Mouse (Mus musculus): ENCODE results near the gene Ager.

Ager gene

GRCm38 (mm10) chr17:34597566-34598095 is at the start of gene Ager:
Ager (plus strand) TSS chr17:34597862.
- DNase-seq, result no peak

DNA sequence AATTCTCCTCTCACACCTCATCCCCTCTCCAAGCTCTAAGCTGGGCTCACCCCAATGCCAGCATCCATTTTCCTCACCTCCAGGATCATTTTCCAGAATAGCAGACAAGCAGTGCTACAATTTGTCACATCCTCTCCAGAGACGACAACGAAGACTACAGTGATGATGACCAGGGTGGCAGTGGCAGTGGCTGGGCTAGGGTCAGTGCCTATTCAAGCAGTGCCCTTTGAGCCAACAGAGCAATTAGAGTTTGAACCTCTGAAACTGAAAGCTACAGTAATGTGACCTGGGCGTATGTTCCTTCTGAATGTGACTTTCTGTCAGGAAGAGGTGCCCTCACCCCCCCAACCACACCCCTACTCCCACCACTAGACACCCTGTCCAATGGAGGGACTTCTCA is 48.5 kb upstream of the Ager start:
- no peak for DNase-seq

GRCm38 (mm10) chr17:34549843-34550242 is 47.8 kb upstream of the Ager start:
- no peak for DNase-seq

DNA sequence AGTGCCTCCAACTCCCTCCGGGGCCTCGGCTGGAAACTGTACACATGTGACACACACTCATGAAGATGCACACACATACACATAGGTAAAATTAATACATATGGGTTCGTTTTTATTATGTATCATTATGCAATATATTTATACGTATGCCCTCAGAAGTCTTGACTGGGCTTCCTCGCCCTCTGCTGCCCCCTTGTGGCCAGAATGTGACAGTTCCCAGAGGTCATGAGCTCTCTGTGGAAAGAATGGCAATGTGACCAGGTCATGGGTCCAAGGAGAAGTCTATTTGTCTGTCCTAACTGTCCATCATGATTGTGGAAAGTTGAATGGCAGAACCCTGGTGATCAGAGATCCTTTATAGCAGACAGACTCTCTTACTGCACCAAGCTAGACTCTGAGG is 42.2 kb upstream of the Ager start:
- DNase-seq, result peak; percentile 61

DNA sequence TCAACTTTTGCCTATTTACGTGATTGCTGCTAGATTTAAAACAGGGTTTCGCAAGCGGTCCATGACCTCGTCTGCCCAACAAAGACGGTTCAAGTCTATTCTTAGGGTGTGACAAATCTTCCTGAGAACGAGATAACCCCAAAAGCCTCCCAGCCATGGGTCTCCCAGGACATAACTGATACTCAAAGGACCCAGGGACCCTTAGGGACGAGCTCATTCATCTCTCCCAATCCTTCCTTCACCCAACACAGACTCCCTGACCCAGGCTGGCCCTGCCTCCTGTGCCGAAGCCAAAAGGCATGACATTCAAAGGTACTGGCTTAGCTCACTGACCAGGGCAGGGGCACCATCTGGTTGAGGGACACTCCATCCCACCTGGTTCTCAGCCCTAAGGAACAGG is 41.3 kb upstream of the Ager start:
- no peak for DNase-seq

- no peak for DNase-seq
Observed at GRCm38 (mm10) chr17:34557411-34557810, 40.3 kb upstream of the Ager start.

- DNase-seq, result no peak
Observed at GRCm38 (mm10) chr17:34559116-34559515, 38.5 kb upstream of the Ager start.

- no peak for DNase-seq
Observed at GRCm38 (mm10) chr17:34559895-34560294, 37.8 kb upstream of the Ager start.

DNA sequence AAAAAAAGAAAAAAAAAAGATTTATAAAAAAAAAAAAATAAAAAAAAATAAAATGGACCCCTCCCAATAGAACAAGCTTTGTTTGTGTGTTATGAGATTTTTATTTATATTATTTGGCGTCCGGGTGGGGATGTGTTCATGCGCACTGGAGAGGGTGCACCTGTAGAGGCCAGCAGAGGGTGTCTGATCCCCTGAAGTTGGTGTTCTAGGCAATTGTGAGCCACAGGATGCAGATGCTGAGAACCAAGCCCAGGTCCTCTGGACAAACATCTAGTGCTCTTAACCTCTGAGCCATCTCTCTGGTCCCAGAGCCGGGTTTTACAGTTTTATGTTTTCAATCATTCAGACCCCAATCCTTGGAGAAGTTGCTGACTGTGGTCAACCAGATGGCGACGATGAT is 37.2 kb upstream of the Ager start:
- DNase-seq, result no peak

- no peak for DNase-seq
Observed at GRCm38 (mm10) chr17:34561200-34561599, 36.5 kb upstream of the Ager start.

- no peak for DNase-seq
Observed at GRCm38 (mm10) chr17:34562595-34562994, 35.1 kb upstream of the Ager start.

- no peak for DNase-seq
Observed at GRCm38 (mm10) chr17:34563354-34563753, 34.3 kb upstream of the Ager start.

DNA sequence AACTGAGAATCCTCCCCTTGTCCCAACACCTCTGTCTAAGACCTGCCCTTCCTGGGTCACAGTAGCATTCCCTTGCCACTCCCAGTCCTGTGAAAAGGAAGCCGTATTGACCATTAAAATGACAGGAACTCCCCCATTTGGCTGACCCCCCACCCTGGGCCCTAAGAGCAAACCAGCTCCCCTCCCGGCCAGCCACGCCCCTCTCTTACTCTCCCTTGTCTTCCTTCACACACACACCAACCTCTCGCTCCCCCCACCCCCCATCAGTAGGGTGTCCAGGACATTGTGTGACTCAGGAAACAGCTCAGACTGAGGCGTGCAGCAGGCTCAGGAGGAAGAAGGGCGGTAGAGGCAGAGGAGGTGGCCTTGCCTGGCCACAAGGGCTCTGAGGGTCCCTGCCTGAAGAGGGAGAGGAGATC is 33.6 kb upstream of the Ager start, which contains the start of gene Notch4:
Notch4 (plus strand) TSS at position 266 of the 419 bp plus-strand sequence.
- DNase-seq, result no peak

DNA sequence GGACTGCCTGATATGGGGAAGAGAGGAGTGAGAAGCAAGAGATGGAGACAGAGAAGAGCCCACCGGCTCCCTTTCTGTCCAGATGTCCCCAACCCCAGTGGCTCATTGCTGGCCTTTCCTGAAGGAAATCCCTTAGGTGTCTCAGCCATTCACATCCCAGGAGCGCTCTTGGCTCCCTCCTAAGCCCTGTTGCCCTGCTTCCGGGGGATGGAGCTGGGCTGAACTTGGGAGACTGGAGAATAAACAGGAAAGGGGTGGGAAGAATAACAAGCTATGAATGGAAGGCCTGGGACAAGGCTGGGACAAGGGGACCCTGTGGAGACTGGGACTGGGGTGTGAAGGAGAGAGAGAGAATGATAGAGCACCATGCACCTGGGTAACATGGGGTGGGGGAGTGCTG is 32.9 kb upstream of the Ager start:
- no peak for DNase-seq

DNA sequence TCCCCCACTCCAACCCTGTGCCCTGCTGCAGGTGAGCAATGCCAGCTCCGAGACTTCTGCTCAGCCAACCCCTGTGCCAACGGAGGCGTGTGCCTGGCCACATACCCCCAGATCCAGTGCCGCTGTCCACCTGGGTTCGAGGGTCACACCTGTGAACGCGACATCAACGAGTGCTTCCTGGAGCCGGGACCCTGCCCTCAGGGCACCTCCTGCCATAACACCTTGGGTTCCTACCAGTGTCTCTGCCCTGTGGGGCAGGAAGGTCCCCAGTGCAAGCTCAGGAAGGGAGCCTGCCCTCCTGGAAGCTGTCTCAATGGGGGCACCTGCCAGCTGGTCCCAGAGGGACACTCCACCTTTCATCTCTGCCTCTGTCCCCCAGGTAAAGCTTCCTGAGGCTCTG is 30.4 kb upstream of the Ager start:
- no peak for DNase-seq

- DNase-seq, result no peak
Observed at GRCm38 (mm10) chr17:34568421-34568820, 29.2 kb upstream of the Ager start.

- DNase-seq, result no peak
Observed at GRCm38 (mm10) chr17:34569919-34570318, 27.7 kb upstream of the Ager start.

DNA sequence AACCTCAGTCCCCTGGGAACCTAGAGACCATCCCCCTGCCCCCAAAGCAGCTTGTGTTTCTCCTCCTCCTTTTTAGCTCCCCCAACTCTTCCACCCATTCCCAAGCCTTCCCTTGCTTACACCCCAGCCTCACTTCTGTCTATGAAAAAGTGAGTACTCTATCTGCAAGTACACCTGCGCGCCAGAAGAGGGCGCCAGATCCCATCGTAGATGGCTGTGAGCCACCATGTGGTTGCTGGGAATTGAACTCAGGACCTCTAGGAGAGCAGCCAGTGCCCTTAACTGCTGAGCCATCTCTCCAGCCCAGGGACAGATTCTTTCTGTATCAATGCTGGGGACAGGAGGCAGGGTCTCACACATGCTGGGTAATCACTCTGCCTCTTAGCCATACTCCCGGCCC is 25.8 kb upstream of the Ager start:
- no peak for DNase-seq

DNA sequence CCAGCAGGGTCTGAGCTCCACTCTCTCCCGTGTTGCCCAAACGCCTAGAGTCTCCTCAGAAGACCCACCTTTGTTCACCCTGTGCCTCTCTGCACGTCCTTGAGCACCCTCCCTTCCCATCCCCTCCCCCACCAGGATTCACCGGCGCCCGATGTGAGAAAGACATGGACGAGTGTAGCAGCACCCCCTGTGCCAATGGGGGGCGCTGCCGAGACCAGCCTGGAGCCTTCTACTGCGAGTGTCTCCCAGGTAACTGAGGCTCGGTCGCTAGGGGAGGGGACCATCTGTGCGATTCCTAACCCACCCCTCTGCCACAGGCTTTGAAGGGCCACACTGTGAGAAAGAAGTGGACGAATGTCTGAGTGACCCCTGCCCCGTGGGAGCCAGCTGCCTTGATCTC is 25.3 kb upstream of the Ager start:
- no peak for DNase-seq

DNA sequence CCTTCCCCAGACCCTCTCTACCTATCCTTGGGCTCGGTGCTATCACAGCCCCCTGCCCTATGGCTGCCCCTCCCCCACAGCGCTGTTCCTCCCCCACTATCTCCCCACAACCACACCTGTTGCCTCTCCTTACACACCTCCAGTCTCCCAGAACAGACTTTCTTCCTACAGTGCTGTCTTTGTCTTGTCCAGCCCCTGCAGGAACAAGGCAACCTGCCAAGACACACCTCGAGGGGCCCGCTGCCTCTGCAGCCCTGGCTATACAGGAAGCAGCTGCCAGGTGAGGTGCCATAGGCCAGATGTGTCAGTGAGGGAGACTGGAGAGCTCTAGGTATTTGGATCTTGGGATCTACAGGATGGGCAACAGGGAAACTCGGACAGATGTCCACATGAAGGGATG is 21.1 kb upstream of the Ager start:
- DNase-seq, result no peak

DNA sequence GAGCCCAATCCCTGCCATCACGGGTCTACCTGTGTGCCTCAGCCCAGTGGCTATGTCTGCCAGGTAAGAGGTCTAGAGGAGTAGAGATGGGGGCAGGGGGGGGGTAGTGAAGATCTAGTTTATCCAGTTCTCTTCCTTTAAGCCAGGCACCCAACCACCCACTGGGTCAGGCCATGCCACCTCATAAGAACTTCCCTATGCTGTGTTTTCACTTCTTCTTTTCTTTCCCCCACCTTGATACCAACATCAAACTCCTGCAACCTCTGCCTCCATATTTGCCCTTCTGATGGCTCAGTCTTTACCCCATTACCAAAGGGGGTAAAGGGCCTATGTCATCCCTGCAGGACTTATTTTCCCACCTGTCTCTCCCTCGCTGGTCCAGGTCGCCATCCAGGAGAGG is 19.6 kb upstream of the Ager start:
- DNase-seq, result no peak

- DNase-seq, result no peak
Observed at GRCm38 (mm10) chr17:34582528-34582927, 15.1 kb upstream of the Ager start.

GRCm38 (mm10) chr17:34583397-34583796 is 14.3 kb upstream of the Ager start:
- peak; percentile 29 for DNase-seq

DNA sequence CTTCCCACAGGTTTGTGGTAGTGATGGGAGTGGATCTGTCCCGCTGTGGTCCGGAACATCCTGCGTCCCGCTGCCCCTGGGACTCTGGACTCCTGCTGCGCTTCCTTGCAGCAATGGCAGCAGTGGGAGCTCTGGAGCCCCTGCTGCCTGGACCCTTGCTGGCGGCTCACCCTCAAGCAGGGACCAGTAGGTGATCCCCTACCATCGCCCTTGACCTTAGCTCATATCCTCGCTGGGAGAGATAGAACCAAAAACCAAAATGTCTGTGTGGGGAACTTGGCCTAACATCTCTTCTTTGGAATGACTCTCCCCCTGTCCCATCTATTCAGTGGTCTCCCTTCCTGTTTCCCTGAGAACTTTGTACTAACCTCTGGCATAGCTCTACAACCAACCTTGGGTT is 13.8 kb upstream of the Ager start:
- no peak for DNase-seq

GRCm38 (mm10) chr17:34585121-34585520 is 12.5 kb upstream of the Ager start:
- peak; percentile 17 for DNase-seq

Measured in cerebellum, adult 11 months (tissue).